Mouse (Mus musculus): ENCODE measurements around the gene Ubash3a.

DNA sequence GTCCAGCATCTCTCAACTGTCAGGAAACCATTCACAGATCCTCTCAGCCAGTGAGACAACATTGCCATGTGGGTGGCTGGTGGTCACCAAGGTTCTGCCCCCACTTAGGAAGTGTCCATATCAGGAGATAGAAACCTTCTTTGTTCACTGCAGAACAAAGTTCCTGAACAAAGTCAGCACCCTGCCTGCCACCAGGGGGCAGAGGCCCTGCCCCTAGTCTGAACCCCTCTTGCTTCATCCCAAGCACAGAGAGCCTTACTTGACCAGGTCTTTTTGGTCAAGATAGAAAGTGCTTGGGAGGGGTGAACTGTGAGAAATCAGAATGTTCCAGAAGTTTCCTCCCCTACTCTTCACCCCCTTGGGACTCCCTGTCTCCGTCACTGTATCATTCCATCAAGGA is 28.2 kb downstream of the Ubash3a start:
- TF ChIP-seq CTCF (IDR thresholded peaks at IDR 0.05; ENCODE audit: extremely low read depth, insufficient read depth, low read length) (no peak), POLR2A (IDR thresholded peaks at IDR 0.05; ENCODE audit: extremely low read depth, insufficient read depth, low read length) (no peak)
